Mouse (Mus musculus): ENCODE data around the gene Shisa5.

GRCm38 (mm10) chr9:109051011-109051501 lies 12.7 kb downstream of the Shisa5 start:
- TF ChIP-seq CTCF (IDR thresholded peaks at IDR 0.05; ENCODE audit: control insufficient read depth, insufficient read depth, insufficient replicate concordance, low read depth, low read length) (no peak), POLR2A (IDR thresholded peaks at IDR 0.05; ENCODE audit: control insufficient read depth, low read depth, low read length) (no peak)

Measured in testis, adult 2 months (tissue).